Mouse (Mus musculus) heart, postnatal 0 days (tissue): ENCODE measurements around the gene Trrap.

ENCODE experiments used
- CTCF ChIP-seq: IDR thresholded peaks from 2 replicates; pipeline ENCODE4 v1.5.1; 2016; ENCODE audit warnings: antibody characterized with exemption, control low read depth, low read depth
- EP300 ChIP-seq: IDR thresholded peaks from 2 replicates; pipeline ENCODE4 v1.6.1; 2016; ENCODE audit warnings: antibody characterized with exemption, low read depth

- TF ChIP-seq CTCF (no peak), EP300 (no peak)
These were observed 130.3 kb downstream of the Trrap start for GRCm38 (mm10) chr5:144897881-144898280.
